Mouse (Mus musculus): ENCODE measurements at regions not wholly inside any gene's neighbourhood (a gene's known extent, or its start where the extent isn't known, plus 50 kb on each side); places are given as distances from the start of the nearest gene placed in this dataset.

DNA sequence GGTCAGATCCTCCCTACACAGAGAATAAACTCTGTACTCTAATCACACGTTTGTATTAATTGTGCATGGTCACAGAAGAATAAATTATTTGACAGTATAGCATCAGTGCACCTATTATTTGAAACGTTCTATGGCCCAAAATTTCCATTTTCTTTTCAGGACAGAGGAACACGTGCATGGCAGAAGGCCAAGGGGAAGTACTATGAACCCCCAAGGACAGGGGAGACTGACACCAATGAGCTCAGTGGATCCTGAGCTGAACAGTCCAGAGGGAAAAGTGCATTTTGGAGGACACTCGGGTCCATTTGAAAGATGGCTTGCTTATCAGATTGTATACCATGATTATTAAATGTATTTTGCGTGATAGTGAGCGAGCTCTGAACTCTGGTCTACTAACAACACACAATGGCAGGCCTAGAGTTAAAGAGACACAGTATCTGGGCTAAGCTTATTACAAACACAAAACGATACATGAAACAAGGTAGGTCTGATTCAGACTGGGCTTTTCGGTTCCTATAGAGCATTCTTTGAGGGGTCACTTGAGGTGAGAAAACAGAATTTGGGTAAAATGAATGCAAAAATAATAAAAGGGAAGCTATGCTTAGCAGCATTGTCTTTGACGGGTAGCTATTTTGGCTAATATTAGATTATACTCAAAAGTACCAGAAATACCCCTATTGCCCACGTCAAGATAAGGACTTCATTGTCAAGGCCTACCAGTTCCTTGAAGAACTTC, 1431.7 kb downstream of the Slc22a22 start:
- Histone ChIP-seq H3K9me3 (replicated peaks; ENCODE audit: low read length) (no peaks in the 10 kb centered on the region), H3K27ac (no peak overlapping the region), H3K27me3 (ENCODE audit: insufficient read depth, low read length) (no peaks in the 10 kb centered on the region), H3K36me3 (ENCODE audit: insufficient read depth, low read length) (no peaks in the 10 kb centered on the region), H3K4me2 (ENCODE audit: low read length) (no peak overlapping the region), H3K4me3 (replicated peaks; ENCODE audit: low read depth, low read length) (no peak overlapping the region), H3K4me1 (replicated peaks; ENCODE audit: insufficient read depth, low read length) (no peaks in the 10 kb centered on the region), H3K9ac (ENCODE audit: low read depth, low read length) (no peak overlapping the region)
- WGBS: 83% methylated on average over 10 of the region's 10 CpGs
- ATAC-seq (replicated peaks; ENCODE audit: low FRiP score, low read depth) (no peak), DNase-seq (ENCODE audit: low spot score) (no peak)
- TF ChIP-seq CTCF (IDR thresholded peaks at IDR 0.05; ENCODE audit: low read depth): no peak

- Histone ChIP-seq H3K27ac (no peak overlapping the region), H3K9me3 (replicated peaks; ENCODE audit: low read length) (no peaks in the 10 kb centered on the region), H3K36me3 (ENCODE audit: insufficient read depth, low read length) (no peaks in the 10 kb centered on the region), H3K4me3 (replicated peaks; ENCODE audit: low read depth, low read length) (no peak overlapping the region), H3K27me3 (ENCODE audit: insufficient read depth, low read length) (no peaks in the 10 kb centered on the region), H3K9ac (ENCODE audit: low read depth, low read length) (no peak overlapping the region), H3K4me1 (replicated peaks; ENCODE audit: insufficient read depth, low read length) (no peaks in the 10 kb centered on the region), H3K4me2 (ENCODE audit: low read length) (no peak overlapping the region)
- no peak for TF ChIP-seq CTCF (IDR thresholded peaks at IDR 0.05; ENCODE audit: low read depth)
- no peak for DNase-seq (ENCODE audit: low spot score)
- 85% methylated on average over 4 of the region's 4 CpGs for WGBS
- ATAC-seq (replicated peaks; ENCODE audit: low FRiP score, low read depth): no peak
Observed at GRCm38 (mm10) chr15:56043282-56043681, 1434.1 kb downstream of the Slc22a22 start.

DNA sequence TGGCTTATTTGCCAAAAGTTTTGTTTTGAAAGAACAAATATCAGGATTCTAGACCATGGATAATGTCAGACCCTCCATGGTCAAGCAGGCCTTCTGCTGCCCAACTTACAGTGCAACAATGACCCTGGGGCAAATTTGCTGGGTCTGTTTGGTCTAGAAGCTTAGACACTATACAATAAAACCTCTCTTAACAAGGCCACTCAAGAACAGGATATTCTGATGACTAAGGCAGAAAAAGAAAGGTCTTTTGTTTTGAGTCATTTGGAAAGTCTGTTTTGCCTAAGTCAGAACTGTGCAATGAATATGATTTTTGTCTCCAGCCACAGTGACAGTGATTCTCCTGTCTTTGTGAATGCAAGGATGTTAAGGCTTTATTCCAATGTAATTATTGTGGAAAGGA, 1435.0 kb downstream of the Slc22a22 start:
- H3K27me3 ChIP-seq (ENCODE audit: insufficient read depth, low read length): no peaks in the 10 kb centered on the region
- no peak for TF ChIP-seq CTCF (IDR thresholded peaks at IDR 0.05; ENCODE audit: low read depth)
- no peak overlapping the region for H3K4me3 ChIP-seq (replicated peaks; ENCODE audit: low read depth, low read length)
- no peak for DNase-seq (ENCODE audit: low spot score)
- no peak overlapping the region for H3K27ac ChIP-seq
- no peaks in the 10 kb centered on the region for H3K4me1 ChIP-seq (replicated peaks; ENCODE audit: insufficient read depth, low read length)
- no peak overlapping the region for H3K4me2 ChIP-seq (ENCODE audit: low read length)
- H3K9me3 ChIP-seq (replicated peaks; ENCODE audit: low read length): no peaks in the 10 kb centered on the region
- no peaks in the 10 kb centered on the region for H3K36me3 ChIP-seq (ENCODE audit: insufficient read depth, low read length)
- H3K9ac ChIP-seq (ENCODE audit: low read depth, low read length): no peak overlapping the region
- no peak for ATAC-seq (replicated peaks; ENCODE audit: low FRiP score, low read depth)

DNA sequence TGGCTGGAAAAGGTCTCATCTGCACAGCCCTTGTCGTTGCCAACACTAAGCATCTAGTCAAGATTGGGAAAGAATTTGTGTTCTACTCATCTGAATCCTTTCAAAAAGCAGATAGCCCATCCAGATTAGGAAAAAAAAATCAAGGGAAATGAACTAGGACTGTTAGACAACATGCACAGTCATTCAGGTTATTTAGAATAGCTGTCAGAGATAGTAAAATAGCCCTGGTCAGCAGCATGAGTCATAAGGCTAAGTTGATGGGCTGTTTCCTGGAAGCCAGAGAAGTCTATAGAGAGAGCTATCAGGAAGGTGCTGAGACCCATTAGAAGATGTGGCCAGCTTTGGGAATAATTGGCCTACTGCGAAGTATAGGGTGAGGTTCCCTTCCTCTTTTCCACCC, 1447.4 kb downstream of the Slc22a22 start:
- WGBS: 77% methylated on average over 2 of the region's 2 CpGs
- H3K27ac ChIP-seq: no peak overlapping the region

DNA sequence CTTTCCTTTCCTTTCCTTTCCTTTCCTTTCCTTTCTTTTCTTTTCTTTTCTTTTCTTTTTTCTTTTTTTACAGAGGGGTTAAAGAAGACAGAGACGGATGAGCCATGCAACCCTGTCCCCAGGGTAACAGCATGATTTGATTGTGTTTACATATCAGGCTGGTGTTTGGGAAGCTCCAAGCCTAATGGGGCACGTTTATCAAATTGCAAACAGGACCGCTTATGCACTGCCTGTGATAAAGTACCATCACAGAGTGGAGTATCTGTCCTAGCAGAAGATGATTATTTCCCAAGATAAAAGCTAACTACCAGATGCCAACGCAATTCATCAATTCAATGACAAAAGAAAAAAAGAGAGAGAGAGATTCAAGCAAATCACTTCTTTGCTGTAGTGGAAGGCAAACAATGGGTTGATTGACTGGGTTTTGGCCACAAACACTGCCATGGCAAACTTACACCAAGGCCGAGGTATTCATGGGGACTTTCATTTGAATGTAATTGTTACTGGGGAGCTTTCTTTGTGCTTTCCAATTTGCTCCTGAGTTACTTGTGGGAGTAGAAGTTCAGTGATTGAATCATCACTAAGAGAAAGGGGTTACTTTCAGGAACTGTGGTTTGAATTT, 1450.1 kb downstream of the Slc22a22 start:
- no peak for TF ChIP-seq CTCF (IDR thresholded peaks at IDR 0.05; ENCODE audit: low read depth)
- DNase-seq (ENCODE audit: low spot score): peak; percentile 16
- no peak overlapping the region for H3K4me2 ChIP-seq (ENCODE audit: low read length)
- no peak for ATAC-seq (replicated peaks; ENCODE audit: low FRiP score, low read depth)
- WGBS: 33% methylated on average over 5 of the region's 5 CpGs
- no peak overlapping the region for H3K9ac ChIP-seq (ENCODE audit: low read depth, low read length)
- no peaks in the 10 kb centered on the region for H3K36me3 ChIP-seq (ENCODE audit: insufficient read depth, low read length)
- H3K27ac ChIP-seq: no peak overlapping the region
- no peaks in the 10 kb centered on the region for H3K27me3 ChIP-seq (ENCODE audit: insufficient read depth, low read length)
- H3K9me3 ChIP-seq (replicated peaks; ENCODE audit: low read length): no peaks in the 10 kb centered on the region
- H3K4me3 ChIP-seq (replicated peaks; ENCODE audit: low read depth, low read length): no peak overlapping the region
- H3K4me1 ChIP-seq (replicated peaks; ENCODE audit: insufficient read depth, low read length): no peaks in the 10 kb centered on the region

More for the DNA sequence above, 1447.4 kb downstream of the Slc22a22 start:
- ATAC-seq (replicated peaks; ENCODE audit: low FRiP score, low read depth): no peak
- no peaks in the 10 kb centered on the region for H3K9me3 ChIP-seq (replicated peaks; ENCODE audit: low read length)
- H3K4me2 ChIP-seq (ENCODE audit: low read length): no peak overlapping the region
- no peaks in the 10 kb centered on the region for H3K36me3 ChIP-seq (ENCODE audit: insufficient read depth, low read length)
- H3K27me3 ChIP-seq (ENCODE audit: insufficient read depth, low read length): no peaks in the 10 kb centered on the region
- TF ChIP-seq CTCF (IDR thresholded peaks at IDR 0.05; ENCODE audit: low read depth): no peak
- no peak overlapping the region for H3K4me3 ChIP-seq (replicated peaks; ENCODE audit: low read depth, low read length)
- no peak for DNase-seq (ENCODE audit: low spot score)
- H3K9ac ChIP-seq (ENCODE audit: low read depth, low read length): no peak overlapping the region
- no peaks in the 10 kb centered on the region for H3K4me1 ChIP-seq (replicated peaks; ENCODE audit: insufficient read depth, low read length)

DNA sequence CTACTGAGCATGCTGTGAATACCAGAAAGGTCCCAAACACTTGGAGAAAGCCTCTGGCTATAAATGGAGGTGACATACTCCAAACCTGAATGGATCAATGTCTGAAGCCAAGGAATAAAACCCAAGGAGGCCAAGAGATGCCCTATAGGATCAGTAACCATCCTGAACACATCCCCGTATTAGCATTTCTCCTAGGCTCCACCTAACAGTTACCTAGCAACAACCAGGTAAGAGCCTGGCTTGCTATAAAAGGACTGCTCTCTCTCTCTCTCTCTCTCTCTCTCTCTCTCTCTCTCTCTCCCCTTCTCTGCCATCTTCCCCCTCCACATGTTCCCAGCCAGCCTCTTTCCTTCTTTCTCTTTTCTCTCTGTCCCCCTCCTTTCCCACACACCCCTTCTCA, 1452.7 kb downstream of the Slc22a22 start:
- no peak overlapping the region for H3K4me3 ChIP-seq (replicated peaks; ENCODE audit: low read depth, low read length)
- H3K4me2 ChIP-seq (ENCODE audit: low read length): no peak overlapping the region
- H3K4me1 ChIP-seq (replicated peaks; ENCODE audit: insufficient read depth, low read length): no peaks in the 10 kb centered on the region
- ATAC-seq (replicated peaks; ENCODE audit: low FRiP score, low read depth) (no peak), DNase-seq (ENCODE audit: low spot score) (no peak)
- H3K27ac ChIP-seq: no peak overlapping the region
- WGBS: 85% methylated on average over 1 of the region's 1 CpGs
- no peaks in the 10 kb centered on the region for H3K9me3 ChIP-seq (replicated peaks; ENCODE audit: low read length)
- H3K36me3 ChIP-seq (ENCODE audit: insufficient read depth, low read length): no peaks in the 10 kb centered on the region
- no peak for TF ChIP-seq CTCF (IDR thresholded peaks at IDR 0.05; ENCODE audit: low read depth)
- no peak overlapping the region for H3K9ac ChIP-seq (ENCODE audit: low read depth, low read length)
- H3K27me3 ChIP-seq (ENCODE audit: insufficient read depth, low read length): no peaks in the 10 kb centered on the region
